Mouse (Mus musculus) splenic B cell, adult 2 months (primary cell): ENCODE data around the gene Nnmt.

ENCODE experiments used
- DNase-seq: peaks from one replicate; pipeline ENCODE4 v3.0.0-alpha.2; 2011; ENCODE audit warnings: low read depth, low spot score
- H3K27me3 ChIP-seq: 2 replicates; pipeline ENCODE4 v1.6.1; 2012; ENCODE audit warnings: mild to moderate bottlenecking, low read length, moderate library complexity, mixed read lengths; ENCODE audit not compliant: control insufficient read depth, poor library complexity, insufficient read depth, severe bottlenecking
- H3K36me3 ChIP-seq: 2 replicates; pipeline ENCODE4 v1.6.1; 2012; ENCODE audit warnings: mild to moderate bottlenecking, low read length, moderate library complexity, mixed read lengths; ENCODE audit not compliant: control insufficient read depth, poor library complexity, insufficient read depth, severe bottlenecking

Nnmt gene

GRCm38 (mm10) chr9:48549056-48549455, 55.9 kb downstream of the Nnmt start:
- DNase-seq = no peak
- H3K36me3 ChIP-seq = no peaks in the 10 kb centered on the region
- no peaks in the 10 kb centered on the region for H3K27me3 ChIP-seq

DNA sequence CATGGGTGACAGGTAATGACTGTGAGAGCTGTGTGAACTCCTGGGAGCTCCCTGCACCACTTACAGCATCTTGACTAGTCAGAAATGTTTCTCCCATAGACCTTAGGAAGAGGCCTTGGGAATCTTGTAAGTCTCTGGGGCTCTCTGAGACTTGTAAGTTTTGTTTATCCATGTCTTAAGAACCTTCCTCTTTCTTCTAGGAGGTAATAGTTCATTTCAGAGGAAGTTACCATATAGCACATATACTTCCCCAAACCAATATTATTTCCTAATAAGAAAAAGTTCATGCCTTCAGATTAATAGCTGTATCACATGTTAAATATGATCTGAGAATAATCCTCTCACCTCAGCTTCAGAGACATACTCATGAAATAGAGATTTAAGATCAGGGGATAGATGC, 57.7 kb downstream of the Nnmt start:
- Histone ChIP-seq H3K36me3 (no peaks in the 10 kb centered on the region), H3K27me3 (no peaks in the 10 kb centered on the region)
- DNase-seq = no peak
